Mouse (Mus musculus) midbrain, embryonic 16.5 days (tissue): ENCODE results near the gene Il20rb. TPM values are rescaled to one million over a fixed set of nuclear protein-coding genes. Genes with fewer than 3 reads are reported as not detected.

Experiments
- ATAC-seq: fragments of 200-750 bp; cut with Nextera tagmentation; 2 replicates; pipeline ENCODE4 v1.8.0; 2017; ENCODE audit warnings: moderate TSS enrichment
- H3K27ac ChIP-seq: fragments of 300-500 bp; sonication (generic); 2 replicates; pipeline ENCODE4 v1.5.1; 2014; ENCODE audit warnings: mild to moderate bottlenecking, low read length, mixed read lengths
- H3K27me3 ChIP-seq: fragments of 300-500 bp; sonication (generic); 2 replicates; pipeline ENCODE4 v1.6.1; 2014; ENCODE audit warnings: low read depth, low read length, mixed read lengths; ENCODE audit not compliant: control insufficient read depth, insufficient read depth
- H3K36me3 ChIP-seq: fragments of 300-500 bp; sonication (generic); 2 replicates; pipeline ENCODE4 v1.6.1; 2014; ENCODE audit warnings: mild to moderate bottlenecking, low read length, moderate library complexity, mixed read lengths; ENCODE audit not compliant: control insufficient read depth, insufficient read depth
- H3K4me1 ChIP-seq: fragments of 300-500 bp; sonication (generic); 2 replicates; pipeline ENCODE4 v1.6.1; 2014; ENCODE audit warnings: mild to moderate bottlenecking, low read length, mixed read lengths; ENCODE audit not compliant: control insufficient read depth, insufficient read depth
- H3K4me2 ChIP-seq: fragments of 300-500 bp; sonication (generic); 2 replicates; pipeline ENCODE4 v1.6.1; 2014; ENCODE audit warnings: mild to moderate bottlenecking, low read length, mixed read lengths
- H3K4me3 ChIP-seq: fragments of 300-500 bp; sonication (generic); 2 replicates; pipeline ENCODE4 v1.5.1; 2014; ENCODE audit warnings: low read depth, mild to moderate bottlenecking, low read length, moderate library complexity, mixed read lengths
- H3K9ac ChIP-seq: fragments of 300-500 bp; sonication (generic); 2 replicates; pipeline ENCODE4 v1.6.1; 2014; ENCODE audit warnings: low read depth, low read length, mixed read lengths
- H3K9me3 ChIP-seq: fragments of 300-500 bp; sonication (generic); replicated peaks from 2 replicates; pipeline ENCODE4 v1.6.1; 2014; ENCODE audit warnings: mild to moderate bottlenecking, low read length, mixed read lengths; ENCODE audit not compliant: control insufficient read depth, poor library complexity, severe bottlenecking
- WGBS: fragments of 180-500 bp; shearing (Covaris S2); extraction: QIAGEN DNeasy Blood & Tissue Kit; methylation state at CpG from one replicate; pipeline ENCODE4 v1.1.7; 2014; 5-methylcytosine and 5-hydroxymethylcytosine counted together
- polyA plus RNA-seq: library from polyadenylated mRNA; unstranded; fragments of >200 nt; fragmentation: Nextera tagmentation; extraction: Ambion mirVana; gene quantifications from 2 replicates; pipeline ENCODE4 v1.2.1, GENCODE M21; 2015

The Il20rb gene
- polyA plus RNA-seq, 1 experiment from 2014 or later: 0.16 TPM

- no peak overlapping the region for H3K4me2 ChIP-seq
- 91% methylated on average over 1 of the region's 1 CpGs for WGBS
- H3K9ac ChIP-seq: no peak overlapping the region
- H3K27me3 ChIP-seq: no peaks in the 10 kb centered on the region
- no peak overlapping the region for H3K27ac ChIP-seq
- no peak for ATAC-seq
- H3K9me3 ChIP-seq: no peaks in the 10 kb centered on the region; the same call in 1 of the 2 replicates
- no peaks in the 10 kb centered on the region for H3K4me1 ChIP-seq
- no peaks in the 10 kb centered on the region for H3K36me3 ChIP-seq
- H3K4me3 ChIP-seq: no peak overlapping the region
Measured at GRCm38 (mm10) chr9:100474056-100474455, 12.5 kb downstream of the Il20rb start.

- H3K27me3 ChIP-seq: no peaks in the 10 kb centered on the region
- H3K4me1 ChIP-seq: no peaks in the 10 kb centered on the region
- ATAC-seq: no peak
- H3K36me3 ChIP-seq: no peaks in the 10 kb centered on the region
- no peak overlapping the region for H3K4me2 ChIP-seq
- H3K4me3 ChIP-seq: no peak overlapping the region
- H3K9ac ChIP-seq: no peak overlapping the region
- H3K9me3 ChIP-seq: no peaks in the 10 kb centered on the region; the same call in 1 of the 2 replicates
- 86% methylated on average over 6 of the region's 6 CpGs for WGBS
- no peak overlapping the region for H3K27ac ChIP-seq
Measured at GRCm38 (mm10) chr9:100473361-100473760, 13.2 kb downstream of the Il20rb start.

GRCm38 (mm10) chr9:100472931-100473330 is 13.7 kb downstream of the Il20rb start:
- Histone ChIP-seq H3K9ac (no peak overlapping the region), H3K36me3 (no peaks in the 10 kb centered on the region), H3K27me3 (no peaks in the 10 kb centered on the region), H3K4me1 (no peaks in the 10 kb centered on the region), H3K27ac (no peak overlapping the region), H3K4me2 (no peak overlapping the region), H3K9me3 (no peaks in the 10 kb centered on the region; the same call in 1 of the 2 replicates), H3K4me3 (no peak overlapping the region)
- 96% methylated on average over 8 of the region's 8 CpGs for WGBS
- no peak for ATAC-seq

GRCm38 (mm10) chr9:100471605-100471953 is 15.0 kb downstream of the Il20rb start:
- no peaks in the 10 kb centered on the region for H3K4me1 ChIP-seq
- no peak overlapping the region for H3K9ac ChIP-seq
- no peaks in the 10 kb centered on the region; the same call in 1 of the 2 replicates for H3K9me3 ChIP-seq
- ATAC-seq: no peak
- 81% methylated on average over 4 of the region's 4 CpGs for WGBS
- no peak overlapping the region for H3K4me2 ChIP-seq
- H3K4me3 ChIP-seq: no peak overlapping the region
- H3K36me3 ChIP-seq: no peaks in the 10 kb centered on the region
- no peaks in the 10 kb centered on the region for H3K27me3 ChIP-seq
- no peak overlapping the region for H3K27ac ChIP-seq

- Histone ChIP-seq H3K9ac (no peak overlapping the region), H3K4me2 (no peak overlapping the region), H3K9me3 (no peaks in the 10 kb centered on the region), H3K27ac (no peak overlapping the region), H3K36me3 (no peaks in the 10 kb centered on the region), H3K4me1 (no peaks in the 10 kb centered on the region), H3K4me3 (no peak overlapping the region), H3K27me3 (no peaks in the 10 kb centered on the region)
- WGBS: 68% methylated on average over 8 of the region's 8 CpGs
- ATAC-seq: no peak
Measured at GRCm38 (mm10) chr9:100470936-100471604, 15.5 kb downstream of the Il20rb start.

- Histone ChIP-seq H3K4me3 (no peak overlapping the region), H3K9ac (no peak overlapping the region), H3K9me3 (no peaks in the 10 kb centered on the region), H3K4me1 (no peaks in the 10 kb centered on the region), H3K27ac (no peak overlapping the region), H3K36me3 (no peaks in the 10 kb centered on the region), H3K27me3 (no peaks in the 10 kb centered on the region), H3K4me2 (no peak overlapping the region)
- WGBS: 55% methylated on average over 1 of the region's 1 CpGs
- ATAC-seq: no peak
Measured at GRCm38 (mm10) chr9:100470228-100470627, 16.4 kb downstream of the Il20rb start.

GRCm38 (mm10) chr9:100469681-100470080 is 16.9 kb downstream of the Il20rb start:
- 86% methylated on average over 3 of the region's 3 CpGs for WGBS
- no peak overlapping the region for H3K4me3 ChIP-seq
- no peak overlapping the region for H3K4me2 ChIP-seq

GRCm38 (mm10) chr9:100468151-100468550 is 18.4 kb downstream of the Il20rb start:
- WGBS: over 99% methylated on average over 8 of the region's 8 CpGs
- Histone ChIP-seq H3K36me3 (no peaks in the 10 kb centered on the region), H3K4me3 (no peak overlapping the region), H3K4me1 (no peaks in the 10 kb centered on the region), H3K4me2 (no peak overlapping the region), H3K9ac (no peak overlapping the region), H3K27ac (no peak overlapping the region), H3K27me3 (no peaks in the 10 kb centered on the region), H3K9me3 (no peaks in the 10 kb centered on the region)
- ATAC-seq: no peak

More at GRCm38 (mm10) chr9:100469681-100470080, 16.9 kb downstream of the Il20rb start:
- no peak overlapping the region for H3K9ac ChIP-seq
- no peaks in the 10 kb centered on the region for H3K9me3 ChIP-seq
- no peak for ATAC-seq
- no peak overlapping the region for H3K27ac ChIP-seq
- H3K36me3 ChIP-seq: no peaks in the 10 kb centered on the region
- no peaks in the 10 kb centered on the region for H3K4me1 ChIP-seq
- H3K27me3 ChIP-seq: no peaks in the 10 kb centered on the region

- Histone ChIP-seq H3K4me1 (no peaks in the 10 kb centered on the region), H3K4me3 (no peak overlapping the region), H3K27ac (no peak overlapping the region), H3K27me3 (no peaks in the 10 kb centered on the region), H3K9ac (no peak overlapping the region), H3K9me3 (no peaks in the 10 kb centered on the region), H3K4me2 (no peak overlapping the region), H3K36me3 (no peaks in the 10 kb centered on the region)
- 64% methylated on average over 7 of the region's 7 CpGs for WGBS
- no peak for ATAC-seq
Measured at GRCm38 (mm10) chr9:100467653-100468052, 18.9 kb downstream of the Il20rb start.
